Mouse (Mus musculus) G1E (cell line): ENCODE results near the gene Rreb1. TPM values are rescaled to one million over a fixed set of nuclear protein-coding genes. Genes with fewer than 3 reads are reported as not detected.

ENCODE experiments used
- ATAC-seq: 2 replicates; pipeline ENCODE4 v1.8.0; 2016; ENCODE audit warnings: mild to moderate bottlenecking; ENCODE audit not compliant: insufficient number of reproducible peaks, poor library complexity, low FRiP score, severe bottlenecking; ENCODE audit errors: extremely low read depth
- DNase-seq: peaks from one replicate; pipeline ENCODE4 v3.0.0; 2012; ENCODE audit warnings: low spot score
- H3K27me3 ChIP-seq: 2 replicates; pipeline ENCODE4 v1.6.1; 2012; ENCODE audit warnings: mild to moderate bottlenecking, low read length, inconsistent platforms; ENCODE audit not compliant: insufficient read depth
- H3K36me3 ChIP-seq: replicated peaks from 2 replicates; pipeline ENCODE3; 2012; ENCODE audit warnings: mild to moderate bottlenecking, inconsistent platforms
- H3K4me1 ChIP-seq: 2 replicates; pipeline ENCODE4 v1.6.1; 2012; ENCODE audit warnings: low read depth, low read length, inconsistent platforms, mixed read lengths; ENCODE audit not compliant: insufficient read depth
- H3K4me3 ChIP-seq: 2 replicates; pipeline ENCODE4 v1.5.1; 2012; ENCODE audit warnings: low read depth, mild to moderate bottlenecking, inconsistent platforms, low read length, moderate library complexity, mixed read lengths
- H3K9me3 ChIP-seq: replicated peaks from 2 replicates; pipeline ENCODE4 v1.6.1; 2012; ENCODE audit warnings: inconsistent platforms
- CTCF ChIP-seq: IDR thresholded peaks from 2 replicates; pipeline ENCODE4 v1.5.1; 2012; ENCODE audit warnings: low read depth, low read length, inconsistent platforms, mixed read lengths
- GATA1 ChIP-seq: IDR thresholded peaks from 2 replicates; pipeline ENCODE4 v1.6.1; 2012; ENCODE audit warnings: borderline replicate concordance, low read length, inconsistent platforms, mixed read lengths
- GATA2 ChIP-seq: IDR thresholded peaks from 2 replicates; pipeline ENCODE4 v1.6.1; 2012; ENCODE audit warnings: low read depth, low read length, inconsistent platforms, borderline replicate concordance
- POLR2AphosphoS5 ChIP-seq: IDR thresholded peaks from 2 replicates; pipeline ENCODE4 v1.6.1; 2012; ENCODE audit warnings: low read depth, low read length, inconsistent platforms; ENCODE audit not compliant: insufficient replicate concordance
- TAL1 ChIP-seq: conservative IDR thresholded peaks from 2 replicates; pipeline ENCODE4 v1.6.1; 2012; ENCODE audit warnings: low read depth, low read length, inconsistent platforms, mixed read lengths
- polyA plus RNA-seq: library from polyadenylated mRNA; stranded (reverse); fragments of >175 nt; gene quantifications from 2 replicates; pipeline ENCODE4 v1.2.3, GENCODE M21; 2012
- total RNA-seq, 2 experiments: library from RNA; stranded (forward) in 1 of 2; stranded (reverse) in 1 of 2; fragments of 200-1000 nt in 1 of 2; fragments of >200 nt in 1 of 2; fragmentation: Nextera tagmentation in 1 of 2; gene quantifications; 2 replicates each; pipeline ENCODE4 v1.2.3; 2014 to 2017

Gene Rreb1
- total and polyA plus RNA-seq, 3 experiments: 16.8 to 122 (median 87.2) TPM

DNA sequence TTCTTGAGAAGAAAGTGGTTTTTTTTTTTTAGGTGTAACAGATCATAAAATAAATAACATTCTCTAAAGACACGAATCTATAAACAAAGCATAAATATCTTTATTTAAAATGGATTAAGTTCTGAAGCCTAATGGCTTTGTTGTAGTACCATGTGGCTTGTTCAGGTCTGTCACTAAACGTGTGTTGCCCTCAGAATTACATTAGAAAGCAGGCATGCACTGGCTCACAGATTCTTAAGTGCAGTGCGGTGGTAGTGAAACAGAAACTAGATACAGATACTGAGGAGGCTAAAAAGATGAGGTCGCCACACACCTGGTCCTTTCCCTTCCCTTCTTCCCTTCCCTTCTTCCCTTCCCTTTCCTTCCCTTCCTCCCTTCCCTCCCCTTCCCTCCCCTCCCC, 75.2 kb downstream of the Rreb1 start:
- Histone ChIP-seq H3K27me3 (no peaks in the 10 kb centered on the region), H3K9me3 (no peaks in the 10 kb centered on the region), H3K4me3 (peak overlapping the region; percentile 62; the same call in 1 of the 2 replicates), H3K36me3 (peaks cover 29% of the 10 kb centered on the region), H3K4me1 (peaks cover 75% of the 10 kb centered on the region)
- TF ChIP-seq CTCF (no peak), GATA2 (no peak), GATA1 (no peak), TAL1 (no peak), POLR2AphosphoS5 (no peak)
- DNase-seq (no peak), ATAC-seq (no peak)

DNA sequence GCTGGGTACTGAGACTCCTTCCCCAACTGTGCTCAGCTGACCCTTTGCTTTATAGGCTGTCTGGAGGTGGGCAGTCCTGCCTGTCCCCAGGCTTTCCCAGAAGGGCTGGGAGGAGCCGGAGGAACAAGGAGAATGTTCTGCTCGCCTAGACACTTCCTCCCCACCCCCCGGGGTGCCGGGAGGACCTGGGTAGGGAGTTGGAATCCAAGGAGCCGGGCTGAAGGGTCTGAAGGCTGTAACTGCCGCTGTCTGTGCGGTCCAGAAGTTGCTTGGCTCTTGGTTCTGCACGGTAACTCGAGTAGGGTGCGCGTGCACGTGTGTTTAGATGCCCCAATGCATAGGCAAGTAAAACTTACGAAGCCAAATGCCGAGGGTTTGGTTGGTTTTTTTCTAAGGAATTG, 75.8 kb downstream of the Rreb1 start:
- H3K4me3 ChIP-seq: peak overlapping the region; percentile 69
- DNase-seq (no peak), ATAC-seq (peak; percentile 52)
- TF ChIP-seq CTCF (no peak), TAL1 (no peak), GATA2 (no peak), POLR2AphosphoS5 (no peak), GATA1 (no peak)
- H3K36me3 ChIP-seq: peaks cover 29% of the 10 kb centered on the region
- H3K27me3 ChIP-seq: no peaks in the 10 kb centered on the region
- no peaks in the 10 kb centered on the region for H3K9me3 ChIP-seq
- H3K4me1 ChIP-seq: peaks cover 78% of the 10 kb centered on the region

- Histone ChIP-seq H3K36me3 (peaks cover 28% of the 10 kb centered on the region), H3K4me1 (peaks cover 81% of the 10 kb centered on the region), H3K4me3 (peak overlapping the region; percentile 69), H3K9me3 (no peaks in the 10 kb centered on the region), H3K27me3 (no peaks in the 10 kb centered on the region)
- ATAC-seq (0 out of 2 replicates have a peak, but pooled peaks have one; percentile 38), DNase-seq (no peak)
- TF ChIP-seq TAL1: no peak
- TF ChIP-seq GATA1: no peak
- no peak for TF ChIP-seq CTCF
- TF ChIP-seq POLR2AphosphoS5: no peak
- TF ChIP-seq GATA2: no peak
Observed at GRCm38 (mm10) chr13:37854455-37855220, 76.4 kb downstream of the Rreb1 start.

DNA sequence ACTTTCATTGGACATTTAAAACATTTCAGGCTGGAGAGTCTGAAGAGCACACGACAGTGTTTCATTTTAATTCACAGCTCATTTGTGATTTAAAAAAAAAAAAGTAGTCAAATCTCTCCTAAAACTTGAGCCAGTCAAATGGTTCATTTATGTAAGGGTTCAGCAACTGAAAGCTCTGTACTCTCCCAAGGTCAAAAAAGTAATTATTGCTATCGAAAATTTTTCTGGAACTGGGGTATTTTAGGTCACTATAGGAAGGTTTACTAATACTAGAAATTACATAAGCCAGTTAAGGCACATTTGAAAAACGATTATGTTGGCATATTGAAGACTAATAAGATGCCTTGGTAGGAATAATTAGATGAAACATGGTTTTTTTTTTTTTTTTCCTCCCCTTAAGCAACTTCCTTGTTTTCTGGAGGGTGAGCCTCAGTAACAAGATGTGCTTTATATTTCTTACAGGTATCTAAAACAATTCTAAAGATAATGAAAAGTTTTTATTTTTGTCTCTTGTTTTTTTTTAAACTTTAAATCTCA, 77.1 kb downstream of the Rreb1 start:
- peaks cover 26% of the 10 kb centered on the region for H3K36me3 ChIP-seq
- TF ChIP-seq GATA1 (no peak), TAL1 (no peak), CTCF (no peak), POLR2AphosphoS5 (no peak), GATA2 (no peak)
- no peak for DNase-seq
- no peak overlapping the region for H3K4me3 ChIP-seq
- peaks cover 83% of the 10 kb centered on the region for H3K4me1 ChIP-seq
- H3K27me3 ChIP-seq: no peaks in the 10 kb centered on the region
- no peaks in the 10 kb centered on the region for H3K9me3 ChIP-seq
- ATAC-seq: no peak

GRCm38 (mm10) chr13:37855765-37856164, 77.6 kb downstream of the Rreb1 start:
- TF ChIP-seq TAL1 (no peak), POLR2AphosphoS5 (no peak), GATA2 (no peak), CTCF (no peak), GATA1 (no peak)
- no peak for DNase-seq
- Histone ChIP-seq H3K9me3 (no peaks in the 10 kb centered on the region), H3K4me1 (peaks cover 81% of the 10 kb centered on the region), H3K4me3 (no peak overlapping the region), H3K36me3 (peaks cover 26% of the 10 kb centered on the region), H3K27me3 (no peaks in the 10 kb centered on the region)
- no peak for ATAC-seq

DNA sequence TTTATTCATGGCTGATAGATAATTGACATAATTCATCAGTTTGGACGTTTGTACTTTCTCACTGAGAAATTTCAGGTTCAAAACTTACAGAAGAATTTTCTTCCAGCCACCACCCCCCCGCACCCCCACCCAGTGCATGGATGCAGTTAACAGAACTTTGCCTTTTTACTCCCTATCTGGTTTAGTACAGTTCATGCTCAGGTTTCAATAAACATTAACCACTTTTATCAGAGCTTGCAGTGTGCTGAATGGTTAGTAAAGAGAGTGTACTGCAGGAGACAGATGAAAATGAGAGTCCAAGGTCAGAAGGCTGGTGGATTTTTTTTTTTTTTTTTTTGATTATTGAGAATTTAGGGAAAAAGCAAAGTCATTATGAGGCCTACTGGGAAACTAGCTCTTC, 78.3 kb downstream of the Rreb1 start:
- Histone ChIP-seq H3K27me3 (no peaks in the 10 kb centered on the region), H3K36me3 (peaks cover 33% of the 10 kb centered on the region), H3K9me3 (no peaks in the 10 kb centered on the region), H3K4me3 (peak overlapping the region; percentile 73; the same call in 1 of the 2 replicates), H3K4me1 (peaks cover 81% of the 10 kb centered on the region)
- TF ChIP-seq TAL1 (0 out of 2 replicates have a peak, but pooled peaks have one; percentile 13), CTCF (no peak)
- no peak for DNase-seq
- no peak for ATAC-seq
